Mouse (Mus musculus): ENCODE data around the gene Lctl. TPM values are rescaled to one million over a fixed set of nuclear protein-coding genes. Genes with fewer than 3 reads are reported as not detected.

Lctl gene
- polyA plus RNA-seq, 2 experiments = 0.02 TPM; not detected in 1

- no peak overlapping the region for H3K4me2 ChIP-seq (ENCODE audit: low read depth)
- ATAC-seq (ENCODE audit: insufficient read depth) (no peak), DNase-seq (ENCODE audit: low read depth in 3 of 3, low spot score in 3 of 3) (no peak)
- WGBS (ENCODE audit: insufficient replicate concordance) = 85% methylated on average over 8 of the region's 8 CpGs
- H3K27ac ChIP-seq = peak overlapping the region; percentile 44
- H3K4me3 ChIP-seq (ENCODE audit: insufficient read depth in 1 of 2, low read depth in 2 of 2, low read length in 2 of 2) = no peak overlapping the region
- H3K27me3 ChIP-seq (ENCODE audit: control insufficient read depth, insufficient read depth, low read length) = no peaks in the 10 kb centered on the region
- no peak for TF ChIP-seq EP300 (IDR thresholded peaks at IDR 0.05; ENCODE audit: low read depth)
- TF ChIP-seq CTCF (IDR thresholded peaks at IDR 0.05; ENCODE audit: low read depth) = no peak
- H3K9me3 ChIP-seq (ENCODE audit: control insufficient read depth, low read length) = no peaks in the 10 kb centered on the region
- H3K9ac ChIP-seq (replicated peaks) = no peak overlapping the region
- peaks cover 68 to 76% of the 10 kb centered on the region in 2 experiments for H3K4me1 ChIP-seq (replicated peaks; ENCODE audit: control insufficient read depth in 2 of 2, insufficient read depth in 2 of 2, low read length in 1 of 2)
- no peaks in the 10 kb centered on the region for H3K36me3 ChIP-seq (replicated peaks; ENCODE audit: control insufficient read depth, insufficient read depth, low read depth)
These were observed 42.1 kb upstream of the Lctl start for GRCm38 (mm10) chr9:64074831-64075230.

GRCm38 (mm10) chr9:64076412-64076811 is 40.5 kb upstream of the Lctl start:
- TF ChIP-seq CTCF (IDR thresholded peaks at IDR 0.05; ENCODE audit: low read depth) (no peak), EP300 (IDR thresholded peaks at IDR 0.05; ENCODE audit: low read depth) (no peak)
- Histone ChIP-seq H3K27me3 (ENCODE audit: control insufficient read depth, insufficient read depth, low read length) (no peaks in the 10 kb centered on the region), H3K27ac (peak overlapping the region; percentile 83), H3K4me3 (ENCODE audit: insufficient read depth in 1 of 2, low read depth in 2 of 2, low read length in 2 of 2) (no peak overlapping the region), H3K4me2 (ENCODE audit: low read depth) (peak overlapping the region; percentile 41), H3K36me3 (replicated peaks; ENCODE audit: control insufficient read depth, insufficient read depth, low read depth) (no peaks in the 10 kb centered on the region), H3K9me3 (ENCODE audit: control insufficient read depth, low read length) (no peaks in the 10 kb centered on the region), H3K4me1 (replicated peaks; ENCODE audit: control insufficient read depth in 2 of 2, insufficient read depth in 2 of 2, low read length in 1 of 2) (peaks cover 64 to 76% of the 10 kb centered on the region in 2 experiments), H3K9ac (replicated peaks) (peak overlapping the region; percentile 20; the same call in 1 of the 2 replicates)
- ATAC-seq (ENCODE audit: insufficient read depth) = 0 out of 2 replicates have a peak, but pooled peaks have one; percentile 27
- 58% methylated on average over 2 of the region's 2 CpGs for WGBS (ENCODE audit: insufficient replicate concordance)
- DNase-seq (ENCODE audit: low read depth in 3 of 3, low spot score in 3 of 3) = no peak

- DNase-seq (ENCODE audit: low read depth in 3 of 3, low spot score in 3 of 3) = peak in 1 of 3 experiments; percentile 45
- Histone ChIP-seq H3K4me3 (ENCODE audit: insufficient read depth in 1 of 2, low read depth in 2 of 2, low read length in 2 of 2) (peak overlapping the region in 1 of 2 experiments; percentile 25; a peak in 1 of 4 replicates), H3K4me2 (ENCODE audit: low read depth) (peak overlapping the region; percentile 62), H3K4me1 (replicated peaks; ENCODE audit: control insufficient read depth in 2 of 2, insufficient read depth in 2 of 2, low read length in 1 of 2) (peaks cover 55 to 65% of the 10 kb centered on the region in 2 experiments), H3K27ac (peak overlapping the region; percentile 86), H3K36me3 (replicated peaks; ENCODE audit: control insufficient read depth, insufficient read depth, low read depth) (no peaks in the 10 kb centered on the region), H3K27me3 (ENCODE audit: control insufficient read depth, insufficient read depth, low read length) (no peaks in the 10 kb centered on the region), H3K9ac (replicated peaks) (peak overlapping the region; percentile 76), H3K9me3 (ENCODE audit: control insufficient read depth, low read length) (no peaks in the 10 kb centered on the region)
- 9% methylated on average over 7 of the region's 7 CpGs for WGBS (ENCODE audit: insufficient replicate concordance)
- peak; percentile 42 for TF ChIP-seq CTCF (IDR thresholded peaks at IDR 0.05; ENCODE audit: low read depth)
- TF ChIP-seq EP300 (IDR thresholded peaks at IDR 0.05; ENCODE audit: low read depth) = peak; percentile 38; the same call in 1 of the 2 replicates
- ATAC-seq (ENCODE audit: insufficient read depth) = peak; percentile 91
These were observed 38.6 kb upstream of the Lctl start for GRCm38 (mm10) chr9:64078386-64078792.

GRCm38 (mm10) chr9:64079922-64080321 is 37.0 kb upstream of the Lctl start:
- Histone ChIP-seq H3K36me3 (replicated peaks; ENCODE audit: control insufficient read depth, insufficient read depth, low read depth) (no peaks in the 10 kb centered on the region), H3K9me3 (ENCODE audit: control insufficient read depth, low read length) (no peaks in the 10 kb centered on the region), H3K27ac (no peak overlapping the region; the same call in 1 of the 2 replicates), H3K4me1 (replicated peaks; ENCODE audit: control insufficient read depth in 2 of 2, insufficient read depth in 2 of 2, low read length in 1 of 2) (peaks cover 68 to 73% of the 10 kb centered on the region in 2 experiments), H3K4me2 (ENCODE audit: low read depth) (no peak overlapping the region), H3K4me3 (ENCODE audit: insufficient read depth in 1 of 2, low read depth in 2 of 2, low read length in 2 of 2) (no peak overlapping the region), H3K9ac (replicated peaks) (no peak overlapping the region), H3K27me3 (ENCODE audit: control insufficient read depth, insufficient read depth, low read length) (no peaks in the 10 kb centered on the region)
- no peak for TF ChIP-seq CTCF (IDR thresholded peaks at IDR 0.05; ENCODE audit: low read depth)
- TF ChIP-seq EP300 (IDR thresholded peaks at IDR 0.05; ENCODE audit: low read depth) = no peak
- WGBS (ENCODE audit: insufficient replicate concordance) = 69% methylated on average over 6 of the region's 6 CpGs
- DNase-seq (ENCODE audit: low read depth in 3 of 3, low spot score in 3 of 3) (no peak), ATAC-seq (ENCODE audit: insufficient read depth) (no peak)

- ATAC-seq (ENCODE audit: insufficient read depth) (no peak), DNase-seq (ENCODE audit: low read depth in 3 of 3, low spot score in 3 of 3) (no peak)
- TF ChIP-seq EP300 (IDR thresholded peaks at IDR 0.05; ENCODE audit: low read depth) (no peak), CTCF (IDR thresholded peaks at IDR 0.05; ENCODE audit: low read depth) (no peak)
- Histone ChIP-seq H3K27ac (peak overlapping the region; percentile 80), H3K36me3 (replicated peaks; ENCODE audit: control insufficient read depth, insufficient read depth, low read depth) (no peaks in the 10 kb centered on the region), H3K9ac (replicated peaks) (peak overlapping the region; percentile 93), H3K4me1 (replicated peaks; ENCODE audit: control insufficient read depth in 2 of 2, insufficient read depth in 2 of 2, low read length in 1 of 2) (peaks cover 56 to 63% of the 10 kb centered on the region in 2 experiments), H3K9me3 (ENCODE audit: control insufficient read depth, low read length) (no peaks in the 10 kb centered on the region), H3K27me3 (ENCODE audit: control insufficient read depth, insufficient read depth, low read length) (no peaks in the 10 kb centered on the region), H3K4me3 (ENCODE audit: insufficient read depth in 1 of 2, low read depth in 2 of 2, low read length in 2 of 2) (peak overlapping the region; percentile 26 to 75), H3K4me2 (ENCODE audit: low read depth) (peak overlapping the region; percentile 77)
- 35% methylated on average over 7 of the region's 7 CpGs for WGBS (ENCODE audit: insufficient replicate concordance)
These were observed 32.7 kb upstream of the Lctl start for GRCm38 (mm10) chr9:64084231-64084630.

All from liver, embryonic 14.5 days (tissue).